Mouse (Mus musculus) G1E (cell line): Measurements from ENCODE around the gene Grk1.

Experiments
- CTCF ChIP-seq: IDR thresholded peaks from 2 replicates; pipeline ENCODE4 v1.5.1; 2012; ENCODE audit warnings: low read depth, low read length, inconsistent platforms, mixed read lengths
- GATA1 ChIP-seq: IDR thresholded peaks from 2 replicates; pipeline ENCODE4 v1.6.1; 2012; ENCODE audit warnings: borderline replicate concordance, low read length, inconsistent platforms, mixed read lengths
- GATA2 ChIP-seq: IDR thresholded peaks from 2 replicates; pipeline ENCODE4 v1.6.1; 2012; ENCODE audit warnings: low read depth, low read length, inconsistent platforms, borderline replicate concordance
- TAL1 ChIP-seq: conservative IDR thresholded peaks from 2 replicates; pipeline ENCODE4 v1.6.1; 2012; ENCODE audit warnings: low read depth, low read length, inconsistent platforms, mixed read lengths

DNA sequence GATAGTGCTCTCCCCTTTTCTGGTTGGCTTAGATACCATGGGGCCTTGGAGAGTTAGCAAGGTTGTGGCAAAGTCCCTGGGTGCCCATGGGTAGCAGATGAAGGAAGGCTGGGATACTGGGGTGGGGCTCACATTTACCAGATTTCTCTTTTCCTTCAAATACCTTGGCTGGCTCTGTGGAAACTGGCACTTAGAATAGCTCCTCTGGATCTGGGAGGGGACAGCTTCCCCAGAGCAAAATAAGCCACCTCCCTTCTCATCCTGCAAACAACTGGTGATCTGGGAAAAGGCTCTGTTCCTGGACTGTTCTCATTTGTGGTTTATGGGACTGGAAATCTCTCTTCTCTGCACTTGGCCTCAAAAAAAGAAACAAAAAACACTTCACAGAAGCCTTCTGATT is 26.0 kb downstream of the Grk1 start:
- no peak for TF ChIP-seq CTCF
- no peak for TF ChIP-seq GATA1
- no peak for TF ChIP-seq TAL1
- TF ChIP-seq GATA2, result no peak
